Mouse (Mus musculus) liver, embryonic 14.5 days (tissue): Measurements from ENCODE around the gene Dntt. TPM values are rescaled to one million over a fixed set of nuclear protein-coding genes. Genes with fewer than 3 reads are reported as not detected.

Experiments
- ATAC-seq: fragments of 200-750 bp; cut with Nextera tagmentation; 2 replicates; pipeline ENCODE4 v1.8.0; 2017; ENCODE audit warnings: moderate number of reproducible peaks, mild to moderate bottlenecking, moderate library complexity; ENCODE audit not compliant: insufficient read depth
- DNase-seq, 3 experiments: peaks; one replicate each; pipeline ENCODE4 v3.0.0-alpha.2; 2012 to 2013; ENCODE audit warnings: low read depth in 3 of 3, low spot score in 3 of 3
- H3K27ac ChIP-seq: fragments of 300-500 bp; sonication (generic); 2 replicates; pipeline ENCODE4 v1.5.1; 2014; ENCODE audit warnings: moderate library complexity, mild to moderate bottlenecking, control low read depth, inconsistent platforms
- H3K27me3 ChIP-seq: fragments of 300-500 bp; sonication (generic); 2 replicates; pipeline ENCODE4 v1.6.1; 2014; ENCODE audit warnings: mild to moderate bottlenecking, low read length, moderate library complexity; ENCODE audit not compliant: control insufficient read depth, insufficient read depth
- H3K36me3 ChIP-seq: fragments of 300-500 bp; sonication (generic); replicated peaks from 2 replicates; pipeline ENCODE4 v1.6.1; 2014; ENCODE audit warnings: low read depth; ENCODE audit not compliant: control insufficient read depth, insufficient read depth
- H3K4me1 ChIP-seq, 2 experiments: fragments of 200-500 bp in 1 of 2; fragments of 300-500 bp in 1 of 2; sonication (generic) in 1 of 2; replicated peaks; 2 replicates each; pipeline ENCODE4 v1.6.1; 2012 to 2014; ENCODE audit warnings: antibody characterized with exemption in 1 of 2, inconsistent platforms in 1 of 2, low read length in 1 of 2; ENCODE audit not compliant: control insufficient read depth in 2 of 2, insufficient read depth in 2 of 2
- H3K4me2 ChIP-seq: fragments of 300-500 bp; sonication (generic); 2 replicates; pipeline ENCODE4 v1.6.1; 2014; ENCODE audit warnings: low read depth, mild to moderate bottlenecking, control low read depth, moderate library complexity
- H3K4me3 ChIP-seq, 2 experiments: fragments of 200-500 bp in 1 of 2; fragments of 300-500 bp in 1 of 2; sonication (generic) in 1 of 2; 2 replicates each; pipeline ENCODE4 v1.5.1; 2012 to 2014; ENCODE audit warnings: low read depth in 2 of 2, low read length in 2 of 2, mild to moderate bottlenecking in 2 of 2, control low read depth in 1 of 2, inconsistent platforms in 1 of 2, moderate library complexity in 1 of 2; ENCODE audit not compliant: insufficient read depth in 1 of 2
- H3K9ac ChIP-seq: fragments of 300-500 bp; sonication (generic); replicated peaks from 2 replicates; pipeline ENCODE4 v1.6.1; 2014; ENCODE audit warnings: mild to moderate bottlenecking, control low read depth, moderate library complexity
- H3K9me3 ChIP-seq: fragments of 300-500 bp; sonication (generic); 2 replicates; pipeline ENCODE4 v1.6.1; 2016; ENCODE audit warnings: low read length, mixed read lengths; ENCODE audit not compliant: control insufficient read depth
- CTCF ChIP-seq: IDR thresholded peaks from 2 replicates; pipeline ENCODE4 v1.5.1; 2016; ENCODE audit warnings: antibody characterized with exemption, low read depth, control low read depth
- EP300 ChIP-seq: IDR thresholded peaks from 2 replicates; pipeline ENCODE4 v1.6.1; 2016; ENCODE audit warnings: antibody characterized with exemption, low read depth
- WGBS: fragments of 180-500 bp; shearing (Covaris S2); extraction: QIAGEN DNeasy Blood & Tissue Kit; methylation state at CpG from one replicate; pipeline ENCODE4 v1.1.7; 2014; ENCODE audit not compliant: insufficient replicate concordance; 5-methylcytosine and 5-hydroxymethylcytosine counted together
- polyA plus RNA-seq, 2 experiments: library from polyadenylated mRNA; depleted of rRNA in 1 of 2; stranded (reverse) in 1 of 2; unstranded in 1 of 2; fragments of >200 nt; fragmentation: Nextera tagmentation in 1 of 2; extraction: Ambion mirVana in 1 of 2; gene quantifications; 2 replicates each; pipeline versions ENCODE4 v1.2.1 to v1.2.3; 2012 to 2014

The Dntt gene
- polyA plus RNA-seq, 2 experiments, result 0.09 TPM; not detected in 1

DNA sequence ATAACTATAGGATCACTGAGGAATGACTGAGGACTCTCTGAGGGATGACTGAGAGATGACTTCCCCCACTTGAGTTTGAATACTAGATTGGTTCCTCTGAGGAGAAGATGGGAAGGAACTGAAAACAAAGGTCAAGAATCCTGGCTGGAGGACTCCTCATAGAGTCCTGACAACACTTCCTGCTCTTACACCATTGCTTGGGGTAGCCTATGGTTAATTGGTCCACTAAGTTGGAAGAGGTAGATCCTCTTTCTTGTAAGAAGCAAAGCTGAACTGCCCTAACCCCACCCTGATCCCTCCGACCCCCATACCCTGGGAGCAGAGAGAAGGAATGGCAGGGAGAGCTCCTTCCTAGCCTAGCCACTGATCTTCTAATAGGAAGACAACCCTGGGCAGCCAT, 22.6 kb downstream of the Dntt start:
- ATAC-seq, result no peak
- DNase-seq, result no peak

GRCm38 (mm10) chr19:41052247-41052646, 23.2 kb downstream of the Dntt start:
- no peaks in the 10 kb centered on the region for H3K27me3 ChIP-seq
- H3K36me3 ChIP-seq, result no peaks in the 10 kb centered on the region
- WGBS, result 48% methylated on average over 5 of the region's 5 CpGs
- H3K9ac ChIP-seq, result no peak overlapping the region
- H3K4me1 ChIP-seq, result peaks cover 0 to 7% of the 10 kb centered on the region in 2 experiments; a peak in 2 of 4 replicates
- no peak overlapping the region for H3K4me2 ChIP-seq
- no peak for DNase-seq
- no peak for ATAC-seq
- H3K9me3 ChIP-seq, result no peaks in the 10 kb centered on the region
- H3K27ac ChIP-seq, result no peak overlapping the region
- TF ChIP-seq EP300 (no peak), CTCF (no peak)
- H3K4me3 ChIP-seq, result no peak overlapping the region

More for the DNA sequence above, 22.6 kb downstream of the Dntt start:
- Histone ChIP-seq H3K4me3 (no peak overlapping the region), H3K9ac (no peak overlapping the region), H3K9me3 (no peaks in the 10 kb centered on the region), H3K4me2 (no peak overlapping the region), H3K4me1 (peaks cover 0 to 7% of the 10 kb centered on the region in 2 experiments; a peak in 2 of 4 replicates), H3K36me3 (no peaks in the 10 kb centered on the region), H3K27ac (no peak overlapping the region), H3K27me3 (no peaks in the 10 kb centered on the region)
- WGBS, result 41% methylated on average over 1 of the region's 1 CpGs
- TF ChIP-seq EP300 (no peak), CTCF (no peak)

DNA sequence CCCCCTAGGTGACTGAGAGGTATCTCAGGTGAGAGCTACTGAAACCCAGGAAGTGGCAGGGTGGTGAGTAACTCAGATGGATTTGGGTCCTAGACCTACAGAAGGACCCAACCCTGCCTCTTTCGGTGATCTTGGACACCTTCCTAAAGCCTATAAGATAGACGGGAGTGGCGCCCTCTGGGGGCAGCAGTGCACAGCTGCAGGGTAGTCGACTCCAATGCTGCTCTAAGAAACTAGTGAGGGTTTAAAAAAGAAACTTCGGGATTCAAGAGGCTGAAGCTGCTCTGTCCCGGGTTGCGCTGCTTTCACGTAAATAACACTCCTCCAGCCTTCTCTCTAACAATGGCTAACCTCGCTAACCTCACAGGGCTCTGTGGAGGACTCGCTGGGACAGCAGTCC, 24.5 kb downstream of the Dntt start:
- DNase-seq (peak in 2 of 3 experiments; percentile 7 to 27), ATAC-seq (no peak)
- no peak overlapping the region for H3K4me3 ChIP-seq
- no peak overlapping the region for H3K4me2 ChIP-seq
- H3K36me3 ChIP-seq, result no peaks in the 10 kb centered on the region
- H3K9me3 ChIP-seq, result no peaks in the 10 kb centered on the region
- TF ChIP-seq CTCF (peak; percentile 73), EP300 (no peak)
- peaks cover 0 to 4% of the 10 kb centered on the region in 2 experiments; a peak in 2 of 4 replicates for H3K4me1 ChIP-seq
- 27% methylated on average over 10 of the region's 10 CpGs for WGBS
- no peaks in the 10 kb centered on the region for H3K27me3 ChIP-seq
- H3K9ac ChIP-seq, result no peak overlapping the region
- H3K27ac ChIP-seq, result no peak overlapping the region

DNA sequence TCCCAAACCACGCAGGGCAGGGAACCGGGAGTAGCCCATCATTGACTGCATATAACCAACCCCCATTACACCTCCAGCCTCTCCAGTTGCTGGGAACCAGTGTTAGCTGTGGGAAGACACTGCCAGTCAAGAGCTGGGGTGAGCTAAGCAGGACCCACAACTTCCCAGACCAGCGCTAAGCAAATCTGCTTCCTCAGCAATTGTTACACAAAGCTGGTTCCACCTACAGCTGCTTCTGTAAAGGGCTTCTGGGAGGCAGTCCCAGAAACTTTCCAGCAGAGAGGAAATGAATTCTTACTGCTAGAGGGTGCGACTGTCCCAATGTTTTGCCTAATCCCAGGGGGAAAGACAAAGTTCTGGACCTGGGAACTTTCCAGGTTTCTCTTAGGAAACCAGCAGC, 25.6 kb downstream of the Dntt start:
- no peaks in the 10 kb centered on the region for H3K36me3 ChIP-seq
- H3K4me3 ChIP-seq, result no peak overlapping the region
- no peak overlapping the region for H3K27ac ChIP-seq
- no peak for DNase-seq
- no peak for ATAC-seq
- no peak for TF ChIP-seq EP300
- no peak for TF ChIP-seq CTCF
- no peak overlapping the region for H3K4me2 ChIP-seq
- no peaks in the 10 kb centered on the region for H3K27me3 ChIP-seq
- H3K9me3 ChIP-seq, result no peaks in the 10 kb centered on the region
- peaks cover 0 to 4% of the 10 kb centered on the region in 2 experiments; a peak in 2 of 4 replicates for H3K4me1 ChIP-seq
- 40% methylated on average over 4 of the region's 4 CpGs for WGBS
- H3K9ac ChIP-seq, result no peak overlapping the region

GRCm38 (mm10) chr19:41071500-41071899, 42.4 kb downstream of the Dntt start:
- Histone ChIP-seq H3K9ac (no peak overlapping the region), H3K27ac (no peak overlapping the region), H3K4me1 (no peaks in the 10 kb centered on the region), H3K4me3 (no peak overlapping the region), H3K9me3 (no peaks in the 10 kb centered on the region), H3K36me3 (no peaks in the 10 kb centered on the region), H3K27me3 (no peaks in the 10 kb centered on the region), H3K4me2 (no peak overlapping the region)
- peak; percentile 70 to 82 (median 77) for DNase-seq
- no peak for TF ChIP-seq EP300
- peak; percentile 99 for TF ChIP-seq CTCF
- 5% methylated on average over 8 of the region's 8 CpGs for WGBS
- ATAC-seq, result no peak
